Mouse (Mus musculus) kidney, adult 2 months (tissue): ENCODE results near the gene Defb35. TPM values are rescaled to one million over a fixed set of nuclear protein-coding genes. Genes with fewer than 3 reads are reported as not detected.
"Not testable (repeated sequence)": the region's sequence is repeated elsewhere in the genome, so short reads cannot be mapped to it uniquely, and the experiment has no call there.

Source experiments
- DNase-seq: peaks from one replicate; pipeline ENCODE4 v3.0.0; 2021
- H3K27ac ChIP-seq: fragments of 200-500 bp; 2 replicates; pipeline ENCODE4 v1.5.1; 2012; ENCODE audit warnings: low read depth, low read length, control low read depth, inconsistent platforms; ENCODE audit not compliant: insufficient read depth
- H3K27me3 ChIP-seq: fragments of 200-500 bp; replicated peaks from 2 replicates; pipeline ENCODE4 v1.6.1; 2012; ENCODE audit warnings: mild to moderate bottlenecking, moderate library complexity, low read length, inconsistent platforms; ENCODE audit not compliant: control insufficient read depth, insufficient read depth
- H3K36me3 ChIP-seq: fragments of 200-500 bp; 2 replicates; pipeline ENCODE4 v1.6.1; 2012; ENCODE audit warnings: mild to moderate bottlenecking, moderate library complexity, low read length, inconsistent platforms; ENCODE audit not compliant: control insufficient read depth, insufficient read depth
- H3K4me1 ChIP-seq: fragments of 200-500 bp; 2 replicates; pipeline ENCODE4 v1.6.1; 2011; ENCODE audit warnings: low read length; ENCODE audit not compliant: control insufficient read depth, insufficient read depth
- H3K4me3 ChIP-seq: fragments of 200-500 bp; 2 replicates; pipeline ENCODE4 v1.5.1; 2011; ENCODE audit warnings: mild to moderate bottlenecking, low read depth, low read length, control low read depth; ENCODE audit not compliant: insufficient read depth
- CTCF ChIP-seq: fragments of 200-500 bp; conservative IDR thresholded peaks from 2 replicates; pipeline ENCODE4 v1.5.1; 2011; ENCODE audit warnings: low read depth, mild to moderate bottlenecking, control low read depth, low read length, moderate library complexity, mixed read lengths; ENCODE audit not compliant: insufficient read depth, insufficient read length
- POLR2A ChIP-seq: fragments of 200-500 bp; IDR thresholded peaks from one replicate; pipeline ENCODE4 v1.6.1; 2011; ENCODE audit warnings: low read depth, low read length, control low read depth
- WGBS: fragments of 180-500 bp; shearing (Covaris S2); methylation state at CpG from one replicate; pipeline ENCODE4 v1.1.7; 2018; 5-methylcytosine and 5-hydroxymethylcytosine counted together
- polyA plus RNA-seq: library from polyadenylated mRNA; depleted of rRNA; stranded (reverse); fragments of >200 nt; gene quantifications from 2 replicates; pipeline ENCODE4 v1.2.3, GENCODE M21; 2012; rRNA removed

The Defb35 gene
- not detected in 2 replicates for polyA plus RNA-seq

DNA sequence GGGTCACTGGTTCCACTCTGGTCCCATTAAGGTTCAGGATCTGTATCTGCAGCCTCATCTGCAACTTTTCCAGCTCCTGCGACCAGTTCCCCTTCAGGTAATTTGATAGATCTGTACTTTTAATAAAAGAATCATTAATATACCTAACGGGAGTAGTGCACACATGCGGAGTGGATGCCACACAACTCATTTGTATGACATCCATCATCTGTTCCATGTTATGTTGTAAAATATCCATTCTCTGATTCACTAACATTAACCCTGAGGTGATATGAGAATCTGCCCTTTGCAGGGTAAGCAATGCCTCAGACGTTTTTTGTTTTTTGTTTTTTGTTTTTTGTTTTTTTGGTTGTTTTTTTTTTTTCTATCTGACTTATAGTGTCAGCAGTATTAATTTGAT lies at the start of gene Defb35:
Gene Defb35, plus strand, starts transcription at position 301 of the 400 bp plus-strand sequence.
- H3K4me3 ChIP-seq, DNase-seq, H3K36me3 ChIP-seq, H3K27ac ChIP-seq, H3K27me3 ChIP-seq, H3K4me1 ChIP-seq: not testable (repeated sequence)
- WGBS: 82% methylated on average over 4 of the region's 4 CpGs

DNA sequence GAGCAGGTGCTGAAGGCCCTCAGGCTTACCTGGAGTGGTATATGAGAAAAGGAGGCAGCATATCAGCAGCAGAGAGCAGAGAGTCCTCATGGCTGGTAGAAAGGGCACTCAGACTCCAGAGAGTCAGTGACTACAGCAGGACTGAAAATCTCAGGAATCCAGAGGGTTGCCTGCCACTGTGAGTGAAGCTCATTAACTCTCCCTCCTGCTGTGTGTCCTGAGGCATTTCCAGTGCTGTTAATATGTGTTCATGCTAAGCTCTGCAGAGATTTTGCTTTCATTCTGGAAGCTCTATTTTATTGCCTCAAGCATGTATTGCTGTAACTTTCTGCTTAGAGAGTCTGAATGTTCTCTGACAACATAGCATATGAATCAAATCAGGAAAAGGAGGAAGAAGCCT lies 31.9 kb upstream of the Defb35 start, which contains the start of gene Defb11:
Gene Defb11, minus strand, starts transcription at position 123 of the 400 bp plus-strand sequence.
- not testable (repeated sequence) for H3K36me3 ChIP-seq, H3K4me3 ChIP-seq, H3K4me1 ChIP-seq, H3K27me3 ChIP-seq
- peak within 1 kb of the TSS; percentile 17; the same call in 1 of the 2 replicates for H3K27ac ChIP-seq
- DNase-seq: peak; percentile 64

- WGBS: 17% methylated on average over 1 of the region's 1 CpGs
- TF ChIP-seq CTCF (no peak), POLR2A (no peak)
- DNase-seq: no peak
- H3K36me3 ChIP-seq: no peaks in the 10 kb centered on the region
- H3K4me1 ChIP-seq: no peaks in the 10 kb centered on the region
- no peak overlapping the region for H3K4me3 ChIP-seq
- no peak overlapping the region for H3K27ac ChIP-seq
- H3K27me3 ChIP-seq: no peaks in the 10 kb centered on the region
These were observed 26.2 kb upstream of the Defb35 start for GRCm38 (mm10) chr8:21911931-21912330.

DNA sequence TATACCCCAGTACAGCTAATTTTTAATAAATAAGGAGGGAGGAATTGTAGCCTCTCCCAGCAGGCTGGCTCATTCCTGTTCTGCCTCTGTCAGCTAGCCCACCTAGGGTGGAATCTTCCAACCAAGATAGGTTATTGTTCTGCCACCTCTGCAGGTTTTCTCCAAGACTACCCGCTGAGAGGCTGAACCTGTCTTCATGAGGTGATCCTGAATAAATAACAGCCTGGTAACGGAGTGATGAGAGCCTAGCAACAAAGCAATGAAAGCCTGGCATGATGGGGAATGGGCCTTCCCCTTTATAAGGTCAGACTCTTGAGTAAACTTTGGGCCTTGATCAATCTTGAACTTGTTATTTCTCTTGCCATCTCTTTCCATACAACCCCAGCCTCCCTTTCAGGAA lies 25.6 kb upstream of the Defb35 start:
- H3K4me3 ChIP-seq: no peak overlapping the region
- 38% methylated on average over 2 of the region's 2 CpGs for WGBS
- no peaks in the 10 kb centered on the region for H3K36me3 ChIP-seq
- H3K4me1 ChIP-seq: no peaks in the 10 kb centered on the region
- DNase-seq: no peak
- H3K27me3 ChIP-seq: no peaks in the 10 kb centered on the region
- no peak overlapping the region for H3K27ac ChIP-seq
- TF ChIP-seq POLR2A: no peak
- TF ChIP-seq CTCF: no peak

GRCm38 (mm10) chr8:21915625-21916024 lies 22.5 kb upstream of the Defb35 start:
- Histone ChIP-seq H3K36me3 (no peaks in the 10 kb centered on the region), H3K4me1 (no peaks in the 10 kb centered on the region), H3K4me3 (no peak overlapping the region), H3K27me3 (no peaks in the 10 kb centered on the region), H3K27ac (no peak overlapping the region)
- 87% methylated on average over 3 of the region's 3 CpGs for WGBS
- no peak for DNase-seq
- TF ChIP-seq POLR2A (no peak), CTCF (no peak)

- H3K4me1 ChIP-seq, H3K27ac ChIP-seq, H3K4me3 ChIP-seq, H3K36me3 ChIP-seq, DNase-seq, H3K27me3 ChIP-seq: not testable (repeated sequence)
- WGBS: 80% methylated on average over 3 of the region's 3 CpGs
These were observed 7.4 kb upstream of the Defb35 start for GRCm38 (mm10) chr8:21930754-21931153.

DNA sequence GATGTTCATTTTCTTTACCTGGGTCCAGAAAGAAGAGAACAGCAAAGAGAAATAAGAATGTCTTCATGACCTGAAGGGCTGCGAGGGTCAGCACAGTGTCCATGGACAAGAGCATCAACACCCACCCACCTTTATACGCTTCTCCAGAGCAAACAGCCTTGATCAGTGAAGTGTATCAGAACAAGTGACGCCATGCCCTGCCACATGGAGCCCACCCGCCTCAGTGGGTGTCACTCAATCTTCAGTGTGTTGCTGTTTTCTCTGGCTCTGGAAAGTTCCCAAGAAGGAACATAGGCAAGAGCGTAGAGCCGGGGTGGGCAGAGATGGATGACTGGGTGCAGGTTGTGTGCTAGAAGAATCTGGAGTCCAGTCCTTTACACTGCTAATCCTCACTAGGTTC lies 5.5 kb upstream of the Defb35 start, which contains the start of gene Defb15:
Gene Defb15, minus strand, starts transcription at position 101 of the 400 bp plus-strand sequence.
- DNase-seq: no peak
- H3K27me3 ChIP-seq: no peaks in the 10 kb centered on the region
- no peaks in the 10 kb centered on the region for H3K36me3 ChIP-seq
- H3K4me1 ChIP-seq: no peaks in the 10 kb centered on the region
- no peak within 1 kb of the TSS for H3K27ac ChIP-seq
- TF ChIP-seq POLR2A (no peak), CTCF (no peak)
- 73% methylated on average over 6 of the region's 6 CpGs for WGBS
- H3K4me3 ChIP-seq: no peak within 1 kb of the TSS

- TF ChIP-seq CTCF: no peak
- TF ChIP-seq POLR2A: no peak
- Histone ChIP-seq H3K36me3 (no peaks in the 10 kb centered on the region), H3K4me3 (no peak within 1 kb of the TSS), H3K27ac (no peak within 1 kb of the TSS), H3K4me1 (peaks cover 6% of the 10 kb centered on the region), H3K27me3 (no peaks in the 10 kb centered on the region)
- DNase-seq: no peak
- 65% methylated on average over 6 of the region's 6 CpGs for WGBS
These were observed 8.3 kb downstream of the Defb35 start, which contains the start of gene Defb13 for GRCm38 (mm10) chr8:21946462-21946861. Gene Defb13, plus strand, starts transcription at chr8:21946762.
